Mouse (Mus musculus) frontal cortex, postnatal 14 days (tissue): ENCODE measurements around the gene Gm10096.
"Not testable (repeated sequence)": the region's sequence is repeated elsewhere in the genome, so short reads cannot be mapped to it uniquely, and the experiment has no call there.

Experiments used
- DNase-seq, 2 experiments: peaks; one replicate each; pipeline ENCODE4 v3.0.0; 2022; ENCODE audit warnings: low spot score in 2 of 2

Gm10096 gene

DNA sequence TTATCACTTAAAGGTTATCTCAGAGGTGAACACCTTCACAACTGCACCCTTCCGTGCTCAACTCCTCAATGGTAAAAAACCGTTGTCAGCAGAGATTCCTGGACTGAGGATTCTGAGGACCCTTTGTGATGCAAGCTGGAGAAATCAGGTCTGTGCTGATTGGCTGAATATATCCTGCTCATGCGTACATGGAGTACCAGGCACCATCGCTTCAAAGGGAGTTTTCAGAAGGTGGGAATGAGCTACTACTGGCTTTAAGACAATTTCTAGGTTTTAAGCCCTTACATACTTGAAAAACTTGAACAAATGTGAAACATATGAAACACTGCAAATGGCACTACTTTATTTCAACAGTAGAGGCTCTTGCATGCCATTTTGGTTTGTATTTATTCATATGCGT lies at the start of gene Gm10096:
Gene Gm10096 (minus strand): TSS at position 101 of the 400 bp plus-strand sequence.
- DNase-seq, result not testable (repeated sequence)
